27 mouse cellular contexts compared by ENCODE assay signal in the genomic region with DNA sequence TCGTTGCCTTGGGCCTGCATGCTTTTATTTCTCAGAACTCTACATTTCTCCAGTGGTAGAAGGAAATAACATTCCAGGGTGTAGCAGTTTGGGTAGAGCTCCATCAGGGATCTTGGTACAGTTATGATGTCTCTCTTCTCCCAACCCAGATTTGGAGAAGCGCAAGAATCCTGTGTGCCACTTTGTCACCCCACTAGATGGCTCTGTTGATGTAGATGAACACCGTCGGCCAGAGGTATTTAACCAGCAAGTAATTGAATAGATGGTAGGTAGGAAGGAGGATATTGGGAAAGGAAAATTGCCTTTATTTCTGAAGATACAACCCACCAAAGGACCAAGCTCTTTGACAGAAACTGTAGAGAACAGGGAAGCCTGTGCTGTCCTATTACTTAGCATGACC. TPM values are rescaled to one million over a fixed set of nuclear protein-coding genes. Genes with fewer than 3 reads are reported as not detected.
DNase-seq lines count a peak whose midpoint lies in the region; ATAC-seq and TF ChIP-seq lines count a peak whose summit lies in the region.
"Had no signal": no experiment of that assay in that cellular context is flagged by ENCODE, and none has a peak within 500 bp of the region (broad histone marks: within the 10 kb centered on the region; RNA-seq: fewer than 3 reads in every experiment).

No protein-coding gene starts in this region.

- no peaks in the 10 kb centered on the region; the same call in none of the 2 replicates for H3K36me3 ChIP-seq in heart, adult 2 months (ENCODE audit: control insufficient read depth, insufficient read depth, low read length)
- H3K36me3 ChIP-seq in lung, embryonic 14.5 days (ENCODE audit: insufficient read depth) = peaks cover 37% of the 10 kb centered on the region

- peaks cover 2% of the 10 kb centered on the region; the same call in 1 of the 2 replicates for H3K79me2 ChIP-seq in heart, adult 2 months (replicated peaks; ENCODE audit: control insufficient read depth, insufficient read depth, low read length)

- no peak for ATAC-seq in lung, embryonic 14.5 days (ENCODE audit: insufficient read depth)
- ATAC-seq: forebrain, embryonic 14.5 days; intestine, embryonic 16.5 days had no signal

- peaks cover 6% of the 10 kb centered on the region for H3K4me1 ChIP-seq in cerebellum, adult 2 months (ENCODE audit: control insufficient read depth, insufficient read depth, low read length)
- peaks cover 12% of the 10 kb centered on the region for H3K4me1 ChIP-seq in heart, adult 2 months (ENCODE audit: control insufficient read depth, insufficient read depth, low read length)
- no peaks in the 10 kb centered on the region for H3K4me1 ChIP-seq in lung, embryonic 14.5 days (ENCODE audit: insufficient read depth)

- no peak for TF ChIP-seq EP300 in heart, adult 2 months (IDR thresholded peaks at IDR 0.05; ENCODE audit: insufficient read depth, low read depth, low read length)

- TF ChIP-seq POLR2A in cerebellum, adult 2 months (IDR thresholded peaks at IDR 0.05; ENCODE audit: borderline replicate concordance, insufficient read depth, low read length) = no peak
- TF ChIP-seq POLR2A in heart, adult 2 months (IDR thresholded peaks at IDR 0.05; ENCODE audit: insufficient read depth, low read depth, low read length) = no peak
- TF ChIP-seq POLR2A in brain, embryonic 14.5 days (IDR thresholded peaks at IDR 0.05; ENCODE audit: borderline replicate concordance, extremely low read depth, insufficient read depth, insufficient read length, poor library complexity, severe bottlenecking) = no peak

- WGBS in cerebellum, adult 2 months = 46% methylated on average over 4 of the region's 4 CpGs
- 71% methylated on average over 4 of the region's 4 CpGs for WGBS in heart, adult 2 months
- 53% methylated on average over 4 of the region's 4 CpGs for WGBS in lung, embryonic 14.5 days

- no peak overlapping the region for H3K4me2 ChIP-seq in lung, embryonic 14.5 days
- H3K4me2 ChIP-seq: heart, embryonic 12.5 days; hindbrain, embryonic 14.5 days; limb, embryonic 15.5 days had no signal

- H3K9me3 ChIP-seq in lung, embryonic 14.5 days (ENCODE audit: low read depth, low read length) = no peaks in the 10 kb centered on the region
- H3K9me3 ChIP-seq: heart, embryonic 12.5 days; limb, embryonic 15.5 days had no signal

- H3K9ac ChIP-seq in heart, adult 2 months (ENCODE audit: low read depth, low read length) = no peak overlapping the region
- H3K9ac ChIP-seq in lung, embryonic 14.5 days = no peak overlapping the region
- H3K9ac ChIP-seq: heart, embryonic 12.5 days; hindbrain, embryonic 14.5 days; limb, embryonic 15.5 days had no signal

- TF ChIP-seq CTCF in cerebellum, adult 2 months (IDR thresholded peaks at IDR 0.05; ENCODE audit: borderline replicate concordance, insufficient read depth, low read depth, low read length) = peak; percentile 18; the same call in 1 of the 2 replicates
- peak; percentile 29 for TF ChIP-seq CTCF in heart, adult 2 months (IDR thresholded peaks at IDR 0.05)
- peak; percentile 31 for TF ChIP-seq CTCF in lung, embryonic 14.5 days (IDR thresholded peaks at IDR 0.05; ENCODE audit: low read depth)
- peak; percentile 26; the same call in 1 of the 2 replicates for TF ChIP-seq CTCF in brain, embryonic 14.5 days (IDR thresholded peaks at IDR 0.05; ENCODE audit: borderline replicate concordance, extremely low read depth, insufficient read depth, insufficient read length)

- H3K4me3 ChIP-seq in cerebellum, adult 2 months (replicated peaks; ENCODE audit: insufficient read depth, low read depth, low read length) = no peak overlapping the region
- H3K4me3 ChIP-seq in heart, adult 2 months = no peak overlapping the region
- no peak overlapping the region for H3K4me3 ChIP-seq in lung, embryonic 14.5 days (ENCODE audit: low read depth, low read length)
- H3K4me3 ChIP-seq: erythroblast, embryonic 14.5 days; heart, embryonic 12.5 days; limb, embryonic 15.5 days had no signal

- H3K27ac ChIP-seq in cerebellum, adult 2 months (ENCODE audit: insufficient read depth, low read length) = no peak overlapping the region
- H3K27ac ChIP-seq in heart, adult 2 months = no peak overlapping the region
- H3K27ac ChIP-seq in lung, embryonic 14.5 days (ENCODE audit: low read depth) = no peak overlapping the region
- H3K27ac ChIP-seq: hindbrain, embryonic 14.5 days; limb, embryonic 15.5 days had no signal

- H3K27me3 ChIP-seq in cerebellum, adult 2 months (ENCODE audit: control insufficient read depth, insufficient read depth, low read length) = no peaks in the 10 kb centered on the region
- no peaks in the 10 kb centered on the region for H3K27me3 ChIP-seq in heart, adult 2 months (ENCODE audit: control insufficient read depth, insufficient read depth, low read length)
- H3K27me3 ChIP-seq in lung, embryonic 14.5 days (ENCODE audit: insufficient read depth, low read length) = no peaks in the 10 kb centered on the region
- H3K27me3 ChIP-seq: heart, embryonic 12.5 days; limb, embryonic 15.5 days had no signal

- intact Hi-C loops in heart, adult 2 months (cut with DNase I) = no loop called here
- intact Hi-C loops in heart, postnatal 14 days (cut with DNase I) = loop anchor here (5.0 kb wide), 1 partner anchor 172 kb away; no protein-coding TSS in a partner anchor

- DNase-seq in cerebellum, adult 2 months = no peak
- no peak for DNase-seq in cerebellum, postnatal 36 days
- DNase-seq in heart, adult 2 months = no peak
- DNase-seq in heart, postnatal 14 days = no peak
- no peak for DNase-seq in lung, embryonic 14.5 days
- DNase-seq in lung, postnatal 4 days = no peak
- DNase-seq in brain, embryonic 14.5 days (ENCODE audit: low read depth) = peak; percentile 34
- DNase-seq in spleen, postnatal 10 days (ENCODE audit: low spot score in 2 of 2) = no peak
- DNase-seq: layer of hippocampus, postnatal 36 days; thymus, postnatal 36 days had no signal

RNA-seq across cellular contexts. Expression of a gene that starts 46.1 kb away (rescaled TPM):
- 21.7 and 24.2 TPM in 2 replicates for polyA plus RNA-seq in cerebellum, adult 2 months (2012; rRNA removed)
- 10 to 100 TPM; 27.8 to 27.9 TPM for total RNA-seq in heart, adult 2 months (2021)
- polyA plus RNA-seq in heart, adult 2 months (2012; rRNA removed) = 34.3 and 45.4 TPM in 2 replicates
- total RNA-seq in heart, postnatal 14 days (2021) = 10 to 100 TPM; 29.0 to 29.9 TPM
- 27.3 and 27.7 TPM in 2 replicates for polyA plus RNA-seq in lung, embryonic 14.5 days (2014; fragmentation: Nextera tagmentation; extraction: Ambion mirVana)
- 37.5 TPM in 2 replicates for polyA plus RNA-seq in brain, embryonic 14.5 days (2012; rRNA removed)

RNA-seq across cellular contexts. Expression of a gene that starts 48.4 kb away (rescaled TPM):
- 0.07 and 0.40 TPM in 2 replicates for polyA plus RNA-seq in cerebellum, adult 2 months (2012; rRNA removed)
- not detected for total RNA-seq in heart, adult 2 months (2021)
- polyA plus RNA-seq in heart, adult 2 months (2012; rRNA removed) = 0.43 TPM in 1 of 2 replicates, not detected in the other
- under 1 TPM in 1 of 2 experiments, not detected in 1; 0.22 TPM for total RNA-seq in heart, postnatal 14 days (2021)
- polyA plus RNA-seq in lung, embryonic 14.5 days (2014; fragmentation: Nextera tagmentation; extraction: Ambion mirVana) = not detected in 2 replicates
- 0.20 and 0.38 TPM in 2 replicates for polyA plus RNA-seq in brain, embryonic 14.5 days (2012; rRNA removed)
- total RNA-seq: adrenal gland, adult 18-20 months; adrenal gland, postnatal 4 days; heart, postnatal 25 days; megakaryocyte-erythroid progenitor cell, adult 5-6 weeks had no signal
- polyA plus RNA-seq: embryonic facial prominence, embryonic 11.5 days; erythroblast, embryonic 14.5 days; heart, embryonic 12.5 days; intestine, embryonic 16.5 days; kidney, embryonic 16.5 days; limb, embryonic 15.5 days; liver, embryonic 16.5 days; neural tube, embryonic 11.5 days had no signal

RNA-seq across cellular contexts. Expression of a gene that starts 48.6 kb away (rescaled TPM):
- not detected in 2 replicates for polyA plus RNA-seq in cerebellum, adult 2 months (2012; rRNA removed)
- total RNA-seq in heart, adult 2 months (2021) = not detected
- polyA plus RNA-seq in heart, adult 2 months (2012; rRNA removed) = not detected in 2 replicates
- total RNA-seq in heart, postnatal 14 days (2021) = not detected
- polyA plus RNA-seq in lung, embryonic 14.5 days (2014; fragmentation: Nextera tagmentation; extraction: Ambion mirVana) = not detected in 2 replicates
- polyA plus RNA-seq in brain, embryonic 14.5 days (2012; rRNA removed) = not detected in 2 replicates
- total RNA-seq: adrenal gland, adult 18-20 months; adrenal gland, postnatal 4 days; heart, postnatal 25 days; layer of hippocampus, postnatal 36 days; left cerebral cortex, postnatal 36 days; megakaryocyte-erythroid progenitor cell, adult 5-6 weeks; monocyte, adult 5-6 weeks had no signal
- polyA plus RNA-seq: embryonic facial prominence, embryonic 11.5 days; erythroblast, embryonic 14.5 days; forebrain, embryonic 14.5 days; gonadal fat pad, adult 2 months; heart, embryonic 12.5 days; hindbrain, embryonic 14.5 days; intestine, embryonic 16.5 days; kidney, embryonic 16.5 days; limb, embryonic 15.5 days; liver, embryonic 16.5 days; neural tube, embryonic 11.5 days had no signal
